Mouse (Mus musculus) intestine, embryonic 16.5 days (tissue): ENCODE results near the gene Mllt10. TPM values are rescaled to one million over a fixed set of nuclear protein-coding genes. Genes with fewer than 3 reads are reported as not detected.

ENCODE experiments used
- ATAC-seq: fragments of 200-750 bp; cut with Nextera tagmentation; 2 replicates; pipeline ENCODE4 v1.8.0; 2017; ENCODE audit warnings: moderate TSS enrichment, moderate library complexity
- H3K27ac ChIP-seq: fragments of 300-500 bp; sonication (generic); 2 replicates; pipeline ENCODE4 v1.5.1; 2014; ENCODE audit warnings: mild to moderate bottlenecking, low read length
- H3K27me3 ChIP-seq: fragments of 300-500 bp; sonication (generic); replicated peaks from 2 replicates; pipeline ENCODE4 v1.6.1; 2014; ENCODE audit warnings: low read length, control low read depth, mixed read lengths; ENCODE audit not compliant: control insufficient read depth, insufficient read depth
- H3K36me3 ChIP-seq: fragments of 300-500 bp; sonication (generic); 2 replicates; pipeline ENCODE4 v1.6.1; 2014; ENCODE audit warnings: low read length, control low read depth; ENCODE audit not compliant: control insufficient read depth, insufficient read depth
- H3K4me1 ChIP-seq: fragments of 300-500 bp; sonication (generic); 2 replicates; pipeline ENCODE4 v1.6.1; 2014; ENCODE audit warnings: low read length, control low read depth, mixed read lengths; ENCODE audit not compliant: control insufficient read depth, insufficient read depth
- H3K4me2 ChIP-seq: fragments of 300-500 bp; sonication (generic); 2 replicates; pipeline ENCODE4 v1.6.1; 2014; ENCODE audit warnings: low read depth, low read length, control low read depth
- H3K4me3 ChIP-seq: fragments of 300-500 bp; sonication (generic); 2 replicates; pipeline ENCODE4 v1.5.1; 2014; ENCODE audit warnings: mild to moderate bottlenecking, low read length
- H3K9ac ChIP-seq: fragments of 300-500 bp; sonication (generic); 2 replicates; pipeline ENCODE4 v1.6.1; 2014; ENCODE audit warnings: low read depth, low read length
- H3K9me3 ChIP-seq: fragments of 300-500 bp; sonication (generic); 2 replicates; pipeline ENCODE4 v1.6.1; 2016; ENCODE audit warnings: low read length, control low read depth; ENCODE audit not compliant: control insufficient read depth
- WGBS: fragments of 180-500 bp; shearing (Covaris S2); extraction: QIAGEN DNeasy Blood & Tissue Kit; methylation state at CpG from one replicate; pipeline ENCODE4 v1.1.7; 2014; 5-methylcytosine and 5-hydroxymethylcytosine counted together
- polyA plus RNA-seq: library from polyadenylated mRNA; unstranded; fragments of >200 nt; fragmentation: Nextera tagmentation; extraction: Ambion mirVana; gene quantifications from 2 replicates; pipeline ENCODE4 v1.2.1, GENCODE M21; 2015

Gene Mllt10
- polyA plus RNA-seq, 1 experiment from 2014 or later, result 47.2 TPM

GRCm38 (mm10) chr2:18041199-18041885 lies 13.7 kb upstream of the Mllt10 start:
- Histone ChIP-seq H3K36me3 (no peaks in the 10 kb centered on the region), H3K9me3 (no peaks in the 10 kb centered on the region), H3K27ac (0 out of 2 replicates have a peak overlapping the region, but pooled peaks have one; percentile 6), H3K9ac (peak overlapping the region; percentile 53), H3K4me1 (peaks cover 31% of the 10 kb centered on the region), H3K4me3 (no peak overlapping the region), H3K4me2 (peak overlapping the region; percentile 27; the same call in 1 of the 2 replicates), H3K27me3 (no peaks in the 10 kb centered on the region)
- 48% methylated on average over 14 of the region's 14 CpGs for whole genome bisulfite sequencing
- ATAC-seq, result peak; percentile 52

- H3K9me3 ChIP-seq, result no peaks in the 10 kb centered on the region
- H3K4me2 ChIP-seq, result peak overlapping the region; percentile 95
- H3K27ac ChIP-seq, result 0 out of 2 replicates have a peak overlapping the region, but pooled peaks have one; percentile 33
- H3K36me3 ChIP-seq, result no peaks in the 10 kb centered on the region
- 23% methylated on average over 7 of the region's 7 CpGs for WGBS
- H3K4me1 ChIP-seq, result peaks cover 29% of the 10 kb centered on the region
- no peak for ATAC-seq
- H3K9ac ChIP-seq, result peak overlapping the region; percentile 98
- H3K4me3 ChIP-seq, result peak overlapping the region; percentile 87
- H3K27me3 ChIP-seq, result no peaks in the 10 kb centered on the region
These were observed 9.8 kb upstream of the Mllt10 start for GRCm38 (mm10) chr2:18045143-18045780.

GRCm38 (mm10) chr2:18045781-18046181 lies 9.3 kb upstream of the Mllt10 start:
- Histone ChIP-seq H3K9ac (peak overlapping the region; percentile 98), H3K9me3 (no peaks in the 10 kb centered on the region), H3K27me3 (no peaks in the 10 kb centered on the region), H3K4me2 (peak overlapping the region; percentile 95), H3K27ac (0 out of 2 replicates have a peak overlapping the region, but pooled peaks have one; percentile 33), H3K36me3 (no peaks in the 10 kb centered on the region), H3K4me1 (peaks cover 29% of the 10 kb centered on the region), H3K4me3 (peak overlapping the region; percentile 87)
- 27% methylated on average over 6 of the region's 6 CpGs for WGBS
- ATAC-seq, result no peak

DNA sequence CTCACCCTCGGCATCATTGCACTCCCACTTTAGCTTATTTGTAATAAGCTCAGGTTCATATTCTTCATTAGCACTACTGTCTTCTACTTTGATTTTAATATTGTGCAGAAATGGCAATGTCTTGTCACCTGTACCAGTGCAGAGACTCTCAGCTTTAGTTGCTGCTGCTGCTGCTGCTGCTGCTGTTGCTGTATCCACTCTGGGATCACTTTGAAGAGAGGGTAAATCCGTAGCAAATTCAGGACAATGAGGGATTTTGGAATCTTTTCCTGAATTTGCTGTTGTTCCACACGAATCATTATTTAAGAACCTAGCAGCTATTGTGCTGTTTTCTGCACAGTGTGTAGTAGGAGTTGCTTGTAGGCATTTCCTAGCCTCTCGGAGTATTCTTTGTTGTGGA lies 8.9 kb upstream of the Mllt10 start:
- WGBS, result 4% methylated on average over 4 of the region's 4 CpGs
- Histone ChIP-seq H3K36me3 (no peaks in the 10 kb centered on the region), H3K27ac (peak overlapping the region; percentile 99), H3K4me3 (peak overlapping the region; percentile 87), H3K9ac (peak overlapping the region; percentile 98), H3K9me3 (no peaks in the 10 kb centered on the region), H3K27me3 (no peaks in the 10 kb centered on the region), H3K4me2 (peak overlapping the region; percentile 95), H3K4me1 (peaks cover 26% of the 10 kb centered on the region)
- ATAC-seq, result no peak

GRCm38 (mm10) chr2:18046758-18047645 lies 8.0 kb upstream of the Mllt10 start:
- ATAC-seq, result peak; percentile 72
- H3K4me2 ChIP-seq, result peak overlapping the region; percentile 95
- H3K36me3 ChIP-seq, result no peaks in the 10 kb centered on the region
- peaks cover 22% of the 10 kb centered on the region for H3K4me1 ChIP-seq
- H3K27me3 ChIP-seq, result no peaks in the 10 kb centered on the region
- peak overlapping the region; percentile 99 for H3K27ac ChIP-seq
- peak overlapping the region; percentile 87 for H3K4me3 ChIP-seq
- peak overlapping the region; percentile 98 for H3K9ac ChIP-seq
- no peaks in the 10 kb centered on the region for H3K9me3 ChIP-seq
- under 1% methylated on average over 61 of the region's 64 CpGs for WGBS

DNA sequence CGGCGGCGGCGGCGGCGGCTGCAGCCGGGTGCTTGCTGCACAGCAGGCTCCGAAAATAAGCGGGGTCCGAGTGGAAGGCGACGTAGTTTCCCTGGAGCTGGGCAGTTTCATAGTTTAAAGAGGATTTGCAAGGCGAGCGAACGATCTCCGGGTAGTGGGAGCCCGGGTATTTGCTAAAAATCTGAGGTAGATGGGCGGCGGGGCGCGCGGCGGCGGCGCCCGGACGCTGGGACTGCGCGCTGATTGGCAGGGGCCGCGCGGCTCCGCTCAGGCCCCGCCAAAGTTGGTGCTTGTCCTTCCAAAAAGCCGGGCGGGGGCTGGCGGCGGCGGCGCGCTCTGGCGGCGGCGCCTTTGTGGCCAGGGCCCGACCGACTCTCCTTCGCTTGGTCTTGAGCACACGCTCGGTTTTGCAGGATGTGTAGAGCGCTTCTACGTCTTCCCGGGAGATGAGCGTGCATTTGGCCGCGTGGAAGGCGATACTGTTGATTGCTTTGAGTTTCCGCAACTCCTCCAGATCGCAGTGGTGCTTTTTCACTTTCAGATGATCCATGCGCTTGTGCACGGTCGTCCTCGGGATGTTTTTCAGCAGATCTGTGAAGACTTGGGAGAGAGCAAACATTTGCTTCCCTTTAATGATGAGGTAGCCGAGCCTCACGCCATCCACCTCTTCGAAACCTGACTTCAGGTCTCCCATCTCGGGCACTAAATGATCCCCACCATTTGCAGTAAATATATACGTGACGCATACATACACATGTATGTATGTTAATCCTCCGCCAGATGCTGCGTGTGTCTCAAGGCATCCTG lies 7.2 kb upstream of the Mllt10 start:
- peak; percentile 80 for ATAC-seq

GRCm38 (mm10) chr2:18048453-18049075 lies 6.5 kb upstream of the Mllt10 start, which contains the start of gene Skida1:
Skida1 (minus strand) TSS chr2:18049051.
- Histone ChIP-seq H3K27me3 (no peaks in the 10 kb centered on the region), H3K9me3 (no peaks in the 10 kb centered on the region), H3K4me1 (peaks cover 22% of the 10 kb centered on the region), H3K4me3 (peak within 1 kb of the TSS; percentile 87), H3K4me2 (peak within 1 kb of the TSS; percentile 95), H3K27ac (peak within 1 kb of the TSS; percentile 99), H3K9ac (peak within 1 kb of the TSS; percentile 98), H3K36me3 (no peaks in the 10 kb centered on the region)
- 1% methylated on average over 17 of the region's 17 CpGs for WGBS
- peak; percentile 34; the same call in 1 of the 2 replicates for ATAC-seq

More for the DNA sequence above, 7.2 kb upstream of the Mllt10 start:
- Histone ChIP-seq H3K4me3 (peak overlapping the region; percentile 87), H3K9me3 (no peaks in the 10 kb centered on the region), H3K27me3 (no peaks in the 10 kb centered on the region), H3K9ac (peak overlapping the region; percentile 98), H3K4me1 (peaks cover 22% of the 10 kb centered on the region), H3K36me3 (no peaks in the 10 kb centered on the region), H3K27ac (peak overlapping the region; percentile 99), H3K4me2 (peak overlapping the region; percentile 95)
- WGBS, result under 1% methylated on average over 69 of the region's 70 CpGs

DNA sequence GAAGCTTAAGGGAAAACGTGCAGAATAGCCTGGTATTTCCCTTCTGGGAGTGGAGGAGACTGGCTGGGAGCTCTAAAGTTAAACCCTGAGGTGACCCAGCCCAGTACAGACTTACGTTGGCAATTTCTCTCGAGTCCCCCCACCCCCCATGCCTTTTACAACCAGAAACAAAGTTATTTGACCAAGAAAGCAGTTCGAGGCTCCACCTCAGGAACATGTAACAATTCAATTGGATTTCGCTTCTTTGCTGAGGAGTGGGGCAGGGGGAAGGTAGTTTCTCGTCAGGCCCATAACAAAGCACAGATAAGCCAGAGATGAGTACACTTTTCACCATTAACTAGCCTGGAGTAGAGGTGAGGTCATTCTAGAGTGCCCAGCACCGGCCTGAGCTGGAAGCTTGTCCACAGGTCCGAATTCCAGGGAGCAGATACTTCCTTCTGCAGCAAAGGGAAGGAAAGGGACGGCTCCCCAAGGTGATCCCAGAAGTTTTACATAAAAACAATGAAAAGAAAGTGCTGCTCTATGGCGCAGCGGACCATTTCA lies 5.7 kb upstream of the Mllt10 start:
- Histone ChIP-seq H3K4me3 (peak overlapping the region; percentile 87), H3K9ac (peak overlapping the region; percentile 98), H3K36me3 (no peaks in the 10 kb centered on the region), H3K27me3 (no peaks in the 10 kb centered on the region), H3K4me2 (peak overlapping the region; percentile 95), H3K27ac (peak overlapping the region; percentile 82), H3K4me1 (peaks cover 26% of the 10 kb centered on the region), H3K9me3 (no peaks in the 10 kb centered on the region)
- peak; percentile 43; the same call in 1 of the 2 replicates for ATAC-seq
- 19% methylated on average over 11 of the region's 11 CpGs for WGBS
